Mouse (Mus musculus): ENCODE measurements around the gene Ccdc113. TPM values are rescaled to one million over a fixed set of nuclear protein-coding genes. Genes with fewer than 3 reads are reported as not detected.
A peak's percentile ranks its signal among the peaks of the same experiment; 100 is the strongest.

The Ccdc113 gene
- total RNA-seq, 2 experiments from 2014 or later = not detected

DNA sequence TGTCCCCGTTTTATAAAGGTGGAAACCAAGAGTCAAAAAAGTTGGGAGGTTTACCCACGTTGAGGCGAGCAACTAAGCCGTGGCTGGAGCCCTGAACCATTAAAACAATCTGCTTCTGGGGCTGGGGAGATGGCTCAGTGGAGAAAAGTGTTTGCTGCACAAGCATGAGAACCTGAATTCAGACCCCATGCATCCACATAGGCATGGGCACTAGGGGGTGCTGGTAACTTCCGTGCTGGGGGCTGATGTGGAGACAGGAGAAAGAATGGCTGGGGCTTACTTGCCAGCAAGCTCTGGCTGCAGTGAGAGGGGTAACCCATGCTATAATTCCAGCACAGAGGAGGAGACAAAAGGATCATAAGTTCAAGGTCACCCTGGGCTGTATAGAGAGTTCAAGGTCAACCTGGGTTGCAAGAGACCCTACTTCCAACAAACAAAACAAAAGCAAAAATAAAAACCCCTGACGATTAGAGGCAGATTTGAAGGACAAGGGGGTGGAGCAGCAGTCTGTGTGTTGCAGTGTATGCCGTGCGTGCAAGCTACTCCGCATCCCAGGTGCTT lies 5.1 kb upstream of the Ccdc113 start:
- no peak for ATAC-seq (replicated peaks; ENCODE audit: low FRiP score, poor library complexity, severe bottlenecking)

- ATAC-seq (replicated peaks; ENCODE audit: low FRiP score, poor library complexity, severe bottlenecking) = no peak
These were observed 1.7 kb upstream of the Ccdc113 start for GRCm38 (mm10) chr8:95532206-95532605.

DNA sequence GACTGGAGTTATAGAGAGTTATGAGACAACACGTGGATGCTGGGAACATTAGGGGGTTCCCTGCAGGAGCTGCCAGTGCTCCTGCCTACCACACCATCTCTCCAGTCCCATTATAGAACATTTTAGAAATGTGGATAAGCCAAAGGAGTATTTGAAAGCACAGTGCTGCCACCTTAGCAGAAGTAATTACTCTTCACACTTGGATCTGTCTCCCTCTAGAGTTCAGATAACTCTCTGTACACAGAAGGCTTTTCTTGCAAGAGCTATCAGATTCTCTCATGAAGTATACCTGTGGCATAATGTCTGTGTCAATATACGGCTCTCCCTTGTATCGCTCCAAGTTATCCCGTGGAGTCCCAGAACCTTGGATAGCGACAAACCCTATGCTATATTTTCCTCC lies 5.6 kb downstream of the Ccdc113 start:
- no peak for ATAC-seq (replicated peaks; ENCODE audit: low FRiP score, poor library complexity, severe bottlenecking)

DNA sequence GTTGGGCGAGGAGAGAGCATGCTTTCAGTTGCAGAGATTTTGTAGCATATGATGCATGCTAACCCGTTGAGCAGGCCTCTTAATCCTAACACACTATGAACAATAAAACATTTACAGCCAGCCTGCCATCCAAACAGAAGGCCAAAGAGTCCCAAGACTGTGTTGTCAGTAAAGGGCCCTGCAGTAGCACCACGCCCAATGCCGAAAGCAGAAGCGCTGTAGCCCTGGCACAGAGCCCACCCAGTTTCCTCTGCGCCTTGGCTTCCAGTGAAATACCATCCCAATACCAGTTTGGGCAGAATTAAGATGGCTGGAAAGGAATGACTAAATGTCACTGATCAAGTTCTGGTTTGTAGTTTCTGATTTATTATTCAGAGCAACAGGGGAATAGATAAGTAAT lies 8.3 kb downstream of the Ccdc113 start:
- no peak for ATAC-seq (replicated peaks; ENCODE audit: low FRiP score, poor library complexity, severe bottlenecking)

GRCm38 (mm10) chr8:95543065-95543464 lies 9.2 kb downstream of the Ccdc113 start:
- no peak for ATAC-seq (replicated peaks; ENCODE audit: low FRiP score, poor library complexity, severe bottlenecking)

GRCm38 (mm10) chr8:95545815-95546214 lies 11.9 kb downstream of the Ccdc113 start:
- no peak for ATAC-seq (replicated peaks; ENCODE audit: low FRiP score, poor library complexity, severe bottlenecking)

GRCm38 (mm10) chr8:95546986-95547385 lies 13.1 kb downstream of the Ccdc113 start:
- ATAC-seq (replicated peaks; ENCODE audit: low FRiP score, poor library complexity, severe bottlenecking) = no peak

GRCm38 (mm10) chr8:95547931-95548330 lies 14.0 kb downstream of the Ccdc113 start:
- ATAC-seq (replicated peaks; ENCODE audit: low FRiP score, poor library complexity, severe bottlenecking) = no peak

- ATAC-seq (replicated peaks; ENCODE audit: low FRiP score, poor library complexity, severe bottlenecking) = no peak
These were observed 16.3 kb downstream of the Ccdc113 start for GRCm38 (mm10) chr8:95549871-95550829.

DNA sequence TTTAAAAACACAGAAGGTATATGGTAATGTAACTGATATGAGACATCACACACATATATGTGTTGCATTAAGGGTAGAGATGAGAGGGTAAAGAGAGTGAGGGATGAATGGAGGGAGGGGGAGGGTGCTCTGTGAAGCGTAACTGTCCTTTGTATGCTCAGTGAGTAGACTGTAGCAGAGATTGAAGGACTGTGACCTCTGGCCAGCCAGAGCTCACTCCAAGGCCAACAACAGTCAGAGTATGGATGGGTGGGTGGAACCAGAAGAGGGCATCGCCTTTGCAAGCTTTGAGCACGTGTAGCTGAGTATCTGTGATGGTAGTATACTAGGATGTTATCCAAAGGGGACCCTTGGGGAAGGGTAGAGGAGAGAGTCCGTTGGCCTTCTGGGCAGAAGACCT lies 17.7 kb downstream of the Ccdc113 start:
- no peak for ATAC-seq (replicated peaks; ENCODE audit: low FRiP score, poor library complexity, severe bottlenecking)

GRCm38 (mm10) chr8:95555963-95556362 lies 22.1 kb downstream of the Ccdc113 start:
- peak; percentile 58; the same call in 1 of the 2 replicates for ATAC-seq (replicated peaks; ENCODE audit: low FRiP score, poor library complexity, severe bottlenecking)

- ATAC-seq (replicated peaks; ENCODE audit: low FRiP score, poor library complexity, severe bottlenecking) = peak; percentile 58
These were observed 32.3 kb downstream of the Ccdc113 start for GRCm38 (mm10) chr8:95566217-95566616.

- ATAC-seq (replicated peaks; ENCODE audit: low FRiP score, poor library complexity, severe bottlenecking) = no peak
These were observed 32.9 kb downstream of the Ccdc113 start for GRCm38 (mm10) chr8:95566809-95567208.

DNA sequence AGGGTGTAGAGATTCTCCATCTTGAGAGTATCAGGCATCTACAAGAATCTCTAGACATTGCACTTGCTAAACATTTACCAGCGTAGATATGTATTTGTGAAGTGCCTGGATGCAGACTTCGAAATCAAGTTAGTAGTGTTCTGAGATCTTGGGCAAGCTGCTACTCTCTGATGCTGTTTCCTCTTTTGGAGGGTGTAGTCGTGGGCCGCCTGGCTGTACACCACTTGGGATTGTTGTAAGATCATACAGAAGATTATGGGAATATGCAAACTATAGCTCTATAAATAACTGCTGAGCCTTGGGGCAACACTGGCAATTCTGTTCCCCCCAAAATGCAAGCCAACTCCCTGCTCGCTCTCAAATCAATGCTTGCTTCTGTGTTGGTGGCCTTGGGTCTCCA lies 39.3 kb downstream of the Ccdc113 start:
- ATAC-seq (replicated peaks; ENCODE audit: low FRiP score, poor library complexity, severe bottlenecking) = no peak

DNA sequence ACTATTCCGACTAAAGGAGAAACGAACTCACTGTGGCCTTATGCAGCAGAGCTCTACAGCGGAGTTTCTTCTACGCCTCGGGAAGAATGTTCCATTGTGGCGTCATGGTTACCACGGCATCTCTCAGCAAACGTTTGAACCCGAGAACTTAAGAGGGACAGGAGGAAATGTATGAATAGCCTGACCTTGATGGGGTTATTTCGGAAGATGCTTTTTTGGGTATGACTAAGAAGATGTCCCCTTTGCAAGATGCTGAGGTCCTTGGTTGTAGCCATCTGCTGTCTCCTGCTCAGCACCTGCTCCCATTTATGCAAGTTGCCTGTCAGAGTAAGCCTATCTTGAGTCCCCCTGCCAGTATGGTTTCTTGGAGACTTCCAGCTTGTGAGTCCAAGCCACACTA lies 42.4 kb downstream of the Ccdc113 start, which contains the start of gene Prss54:
Gene Prss54, minus strand, starts transcription at position 101 of the 400 bp plus-strand sequence.
- no peak for ATAC-seq (replicated peaks; ENCODE audit: low FRiP score, poor library complexity, severe bottlenecking)

- ATAC-seq (replicated peaks; ENCODE audit: low FRiP score, poor library complexity, severe bottlenecking) = no peak
These were observed 53.5 kb downstream of the Ccdc113 start for GRCm38 (mm10) chr8:95587339-95587738.

- ATAC-seq (replicated peaks; ENCODE audit: low FRiP score, poor library complexity, severe bottlenecking) = no peak
These were observed 55.4 kb downstream of the Ccdc113 start for GRCm38 (mm10) chr8:95589282-95589681.

DNA sequence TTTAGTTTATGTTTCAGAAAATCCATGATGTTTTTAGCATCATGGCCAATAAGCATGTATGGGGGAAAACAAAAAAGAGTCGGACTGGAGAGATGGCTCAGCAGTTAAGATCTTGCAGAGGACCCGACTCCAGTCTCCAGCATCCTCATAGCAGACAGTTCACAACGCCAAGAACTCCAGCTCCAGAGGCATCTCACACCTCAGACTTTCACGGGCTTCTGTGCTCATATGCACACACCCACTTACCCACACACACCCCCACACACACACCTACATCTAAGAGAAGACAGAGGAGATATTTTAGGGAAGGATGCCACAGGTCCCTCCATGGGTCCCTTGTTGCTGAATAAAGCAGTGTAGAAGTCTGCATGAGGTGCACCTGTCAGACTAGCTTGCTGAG lies 56.7 kb downstream of the Ccdc113 start:
- ATAC-seq (replicated peaks; ENCODE audit: low FRiP score, poor library complexity, severe bottlenecking) = no peak

DNA sequence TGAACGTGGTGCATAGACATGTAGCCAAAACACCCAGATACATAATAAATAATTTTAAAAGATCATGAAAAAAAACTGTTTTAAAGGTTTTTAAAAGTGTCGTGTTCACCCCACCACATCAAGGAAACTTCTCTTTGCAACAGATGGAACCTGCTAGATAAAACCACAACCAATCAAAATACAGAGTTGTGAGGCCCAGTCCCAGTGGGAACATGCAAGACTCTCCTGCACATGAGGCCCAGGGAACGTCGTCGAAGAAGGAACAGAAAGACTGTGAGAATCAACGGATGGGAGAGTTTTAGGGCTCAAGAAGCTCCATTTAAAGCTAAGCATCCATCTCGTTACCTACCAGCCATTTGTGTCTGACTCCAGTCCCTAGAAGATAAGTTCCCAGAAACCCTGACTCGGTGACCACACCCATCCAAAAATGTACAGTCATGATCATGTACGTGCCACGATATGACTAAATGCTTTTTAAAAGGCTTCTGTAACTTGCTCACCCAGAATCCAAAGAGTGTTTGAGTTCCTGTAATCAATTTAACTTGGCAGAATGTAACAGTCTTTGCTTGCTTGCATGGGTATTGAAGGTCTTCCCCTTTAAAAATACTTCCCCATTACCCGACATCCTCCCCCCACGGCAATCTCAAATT lies 58.4 kb downstream of the Ccdc113 start:
- ATAC-seq (replicated peaks; ENCODE audit: low FRiP score, poor library complexity, severe bottlenecking) = peak; percentile 90

Data from erythroblast, adult 5-6 weeks (primary cell).